Mouse (Mus musculus) G1E (cell line): ENCODE measurements around the gene Ebf1.

Experiments
- CTCF ChIP-seq: IDR thresholded peaks from 2 replicates; pipeline ENCODE4 v1.5.1; 2012; ENCODE audit warnings: low read depth, low read length, inconsistent platforms, mixed read lengths
- GATA1 ChIP-seq: IDR thresholded peaks from 2 replicates; pipeline ENCODE4 v1.6.1; 2012; ENCODE audit warnings: borderline replicate concordance, low read length, inconsistent platforms, mixed read lengths
- GATA2 ChIP-seq: IDR thresholded peaks from 2 replicates; pipeline ENCODE4 v1.6.1; 2012; ENCODE audit warnings: low read depth, low read length, inconsistent platforms, borderline replicate concordance
- POLR2AphosphoS5 ChIP-seq: IDR thresholded peaks from 2 replicates; pipeline ENCODE4 v1.6.1; 2012; ENCODE audit warnings: low read depth, low read length, inconsistent platforms; ENCODE audit not compliant: insufficient replicate concordance
- TAL1 ChIP-seq: conservative IDR thresholded peaks from 2 replicates; pipeline ENCODE4 v1.6.1; 2012; ENCODE audit warnings: low read depth, low read length, inconsistent platforms, mixed read lengths

DNA sequence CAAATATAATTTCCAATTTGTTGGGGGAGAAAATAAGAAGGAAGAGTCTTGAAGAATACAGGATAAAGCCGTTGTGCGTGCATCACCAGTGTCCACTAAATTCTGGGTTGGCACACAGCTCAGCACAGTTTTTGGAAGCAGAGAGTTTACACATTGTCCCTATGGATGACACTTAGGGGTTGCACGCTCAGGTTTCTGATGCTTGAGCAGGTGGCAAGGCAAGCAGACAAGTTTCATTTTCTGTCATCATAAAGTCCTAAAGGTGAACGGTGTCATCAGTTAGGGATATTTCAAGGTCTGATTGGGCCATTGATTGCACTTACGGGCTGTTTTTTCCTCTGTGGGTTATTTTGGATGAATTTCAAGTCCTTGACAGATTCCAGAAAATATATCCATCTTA lies 97.1 kb downstream of the Ebf1 start:
- TF ChIP-seq CTCF (no peak), POLR2AphosphoS5 (no peak), GATA1 (no peak), TAL1 (no peak), GATA2 (no peak)
